Mouse (Mus musculus) heart, embryonic 12.5 days (tissue): ENCODE measurements at regions not wholly inside any gene's neighbourhood (a gene's known extent, or its start where the extent isn't known, plus 50 kb on each side); places are given as distances from the start of the nearest gene placed in this dataset.

Experiments used
- ATAC-seq: fragments of 200-750 bp; cut with Nextera tagmentation; 2 replicates; pipeline ENCODE4 v1.8.0; 2017; ENCODE audit warnings: moderate TSS enrichment, moderate library complexity; ENCODE audit not compliant: insufficient number of reproducible peaks, low FRiP score
- H3K27ac ChIP-seq: fragments of 300-500 bp; sonication (generic); 2 replicates; pipeline ENCODE4 v1.5.1; 2016; ENCODE audit warnings: mild to moderate bottlenecking, moderate library complexity; ENCODE audit not compliant: poor library complexity, severe bottlenecking
- H3K27me3 ChIP-seq: fragments of 300-500 bp; sonication (generic); replicated peaks from 2 replicates; pipeline ENCODE4 v1.6.1; 2016; ENCODE audit warnings: mild to moderate bottlenecking, moderate library complexity
- H3K36me3 ChIP-seq: fragments of 300-500 bp; sonication (generic); 2 replicates; pipeline ENCODE4 v1.6.1; 2016; ENCODE audit warnings: mild to moderate bottlenecking, moderate library complexity
- H3K4me1 ChIP-seq: fragments of 300-500 bp; sonication (generic); replicated peaks from 2 replicates; pipeline ENCODE4 v1.6.1; 2016; ENCODE audit warnings: mild to moderate bottlenecking
- H3K4me2 ChIP-seq: fragments of 300-500 bp; sonication (generic); 2 replicates; pipeline ENCODE4 v1.6.1; 2016; ENCODE audit warnings: mild to moderate bottlenecking, moderate library complexity
- H3K4me3 ChIP-seq: fragments of 300-500 bp; sonication (generic); 2 replicates; pipeline ENCODE4 v1.5.1; 2016; ENCODE audit warnings: mild to moderate bottlenecking
- H3K9ac ChIP-seq: fragments of 300-500 bp; sonication (generic); 2 replicates; pipeline ENCODE4 v1.6.1; 2016; ENCODE audit warnings: mild to moderate bottlenecking, moderate library complexity
- H3K9me3 ChIP-seq: fragments of 300-500 bp; sonication (generic); replicated peaks from 2 replicates; pipeline ENCODE4 v1.6.1; 2016; ENCODE audit warnings: mild to moderate bottlenecking, moderate library complexity
- whole genome bisulfite sequencing: fragments of 180-500 bp; shearing (Covaris S2); methylation state at CpG from one replicate; pipeline ENCODE4 v1.1.7; 2016; 5-methylcytosine and 5-hydroxymethylcytosine counted together

- Histone ChIP-seq H3K4me3 (no peak overlapping the region), H3K36me3 (no peaks in the 10 kb centered on the region), H3K27me3 (no peaks in the 10 kb centered on the region), H3K9me3 (no peaks in the 10 kb centered on the region), H3K4me2 (no peak overlapping the region), H3K27ac (no peak overlapping the region), H3K4me1 (no peaks in the 10 kb centered on the region), H3K9ac (no peak overlapping the region)
- no peak for ATAC-seq
- WGBS = 34% methylated on average over 3 of the region's 3 CpGs
Measured at GRCm38 (mm10) chr16:76183105-76183504, 161.0 kb upstream of the Samsn1 start.

GRCm38 (mm10) chr16:76181596-76181995 lies 159.5 kb upstream of the Samsn1 start:
- WGBS = 87% methylated on average over 3 of the region's 3 CpGs
- Histone ChIP-seq H3K27me3 (no peaks in the 10 kb centered on the region), H3K36me3 (no peaks in the 10 kb centered on the region), H3K4me2 (no peak overlapping the region), H3K9ac (no peak overlapping the region), H3K4me1 (no peaks in the 10 kb centered on the region), H3K9me3 (no peaks in the 10 kb centered on the region), H3K4me3 (no peak overlapping the region), H3K27ac (no peak overlapping the region)
- no peak for ATAC-seq

- WGBS = 53% methylated on average over 2 of the region's 2 CpGs
- no peak for ATAC-seq
- no peak overlapping the region for H3K9ac ChIP-seq
- H3K4me1 ChIP-seq = no peaks in the 10 kb centered on the region
- 0 out of 2 replicates have a peak, but pooled peaks cover 2% of the 10 kb centered on the region for H3K9me3 ChIP-seq
- no peaks in the 10 kb centered on the region for H3K27me3 ChIP-seq
- no peak overlapping the region for H3K4me3 ChIP-seq
- H3K27ac ChIP-seq = no peak overlapping the region
- no peak overlapping the region for H3K4me2 ChIP-seq
- H3K36me3 ChIP-seq = no peaks in the 10 kb centered on the region
Measured at GRCm38 (mm10) chr16:76167651-76168050, 145.6 kb upstream of the Samsn1 start.

- 87% methylated on average over 5 of the region's 5 CpGs for WGBS
- Histone ChIP-seq H3K27ac (no peak overlapping the region), H3K9ac (no peak overlapping the region), H3K4me1 (no peaks in the 10 kb centered on the region), H3K4me3 (no peak overlapping the region), H3K4me2 (no peak overlapping the region), H3K9me3 (no peaks in the 10 kb centered on the region), H3K27me3 (no peaks in the 10 kb centered on the region), H3K36me3 (no peaks in the 10 kb centered on the region)
- ATAC-seq = no peak
Measured at GRCm38 (mm10) chr16:76160879-76161278, 138.8 kb upstream of the Samsn1 start.

- no peak for ATAC-seq
- Histone ChIP-seq H3K4me1 (no peaks in the 10 kb centered on the region), H3K27ac (no peak overlapping the region), H3K27me3 (no peaks in the 10 kb centered on the region), H3K36me3 (no peaks in the 10 kb centered on the region), H3K9me3 (no peaks in the 10 kb centered on the region), H3K9ac (no peak overlapping the region), H3K4me2 (no peak overlapping the region), H3K4me3 (no peak overlapping the region)
- 93% methylated on average over 7 of the region's 7 CpGs for WGBS
Measured at GRCm38 (mm10) chr16:76158585-76158984, 136.5 kb upstream of the Samsn1 start.

GRCm38 (mm10) chr16:76153766-76154525 lies 131.9 kb upstream of the Samsn1 start:
- H3K27me3 ChIP-seq = no peaks in the 10 kb centered on the region
- ATAC-seq = no peak
- no peak overlapping the region for H3K4me2 ChIP-seq
- H3K9ac ChIP-seq = no peak overlapping the region
- no peak overlapping the region for H3K27ac ChIP-seq
- H3K4me1 ChIP-seq = no peaks in the 10 kb centered on the region
- 80% methylated on average over 12 of the region's 12 CpGs for WGBS
- H3K4me3 ChIP-seq = no peak overlapping the region
- H3K9me3 ChIP-seq = no peaks in the 10 kb centered on the region
- H3K36me3 ChIP-seq = no peaks in the 10 kb centered on the region

- no peak overlapping the region for H3K27ac ChIP-seq
- no peak for ATAC-seq
- no peak overlapping the region for H3K9ac ChIP-seq
- H3K27me3 ChIP-seq = no peaks in the 10 kb centered on the region
- no peak overlapping the region for H3K4me2 ChIP-seq
- WGBS = 69% methylated on average over 5 of the region's 5 CpGs
- no peaks in the 10 kb centered on the region for H3K36me3 ChIP-seq
- no peaks in the 10 kb centered on the region for H3K4me1 ChIP-seq
- no peak overlapping the region for H3K4me3 ChIP-seq
- no peaks in the 10 kb centered on the region for H3K9me3 ChIP-seq
Measured at GRCm38 (mm10) chr16:76149581-76149980, 127.5 kb upstream of the Samsn1 start.

GRCm38 (mm10) chr16:76133892-76134291 lies 111.8 kb upstream of the Samsn1 start:
- no peak overlapping the region for H3K27ac ChIP-seq
- no peaks in the 10 kb centered on the region for H3K36me3 ChIP-seq
- H3K9ac ChIP-seq = no peak overlapping the region
- no peaks in the 10 kb centered on the region for H3K27me3 ChIP-seq
- no peak overlapping the region for H3K4me3 ChIP-seq
- H3K4me1 ChIP-seq = no peaks in the 10 kb centered on the region
- no peak for ATAC-seq
- H3K4me2 ChIP-seq = no peak overlapping the region
- H3K9me3 ChIP-seq = no peaks in the 10 kb centered on the region
- 80% methylated on average over 2 of the region's 2 CpGs for WGBS

- 84% methylated on average over 9 of the region's 9 CpGs for WGBS
- Histone ChIP-seq H3K4me3 (no peak overlapping the region), H3K36me3 (no peaks in the 10 kb centered on the region), H3K9ac (no peak overlapping the region), H3K9me3 (no peaks in the 10 kb centered on the region), H3K4me2 (no peak overlapping the region), H3K27ac (no peak overlapping the region), H3K4me1 (no peaks in the 10 kb centered on the region), H3K27me3 (no peaks in the 10 kb centered on the region)
- no peak for ATAC-seq
Measured at GRCm38 (mm10) chr16:76130486-76130885, 108.4 kb upstream of the Samsn1 start.

GRCm38 (mm10) chr16:76129982-76130381 lies 107.9 kb upstream of the Samsn1 start:
- no peak overlapping the region for H3K9ac ChIP-seq
- no peak for ATAC-seq
- no peaks in the 10 kb centered on the region for H3K4me1 ChIP-seq
- H3K27me3 ChIP-seq = no peaks in the 10 kb centered on the region
- no peak overlapping the region for H3K4me3 ChIP-seq
- no peaks in the 10 kb centered on the region for H3K9me3 ChIP-seq
- WGBS = 85% methylated on average over 2 of the region's 2 CpGs
- no peaks in the 10 kb centered on the region for H3K36me3 ChIP-seq
- H3K4me2 ChIP-seq = no peak overlapping the region
- H3K27ac ChIP-seq = no peak overlapping the region

- Histone ChIP-seq H3K36me3 (no peaks in the 10 kb centered on the region), H3K4me1 (no peaks in the 10 kb centered on the region), H3K9ac (no peak overlapping the region), H3K27me3 (no peaks in the 10 kb centered on the region), H3K4me2 (no peak overlapping the region), H3K27ac (no peak overlapping the region), H3K4me3 (no peak overlapping the region), H3K9me3 (no peaks in the 10 kb centered on the region)
- 54% methylated on average over 5 of the region's 5 CpGs for WGBS
- ATAC-seq = no peak
Measured at GRCm38 (mm10) chr16:76123021-76123384, 100.9 kb upstream of the Samsn1 start.
